Mouse (Mus musculus) spleen, embryonic (tissue): ENCODE data around the gene Olfr1338.
"Not testable (repeated sequence)": the region's sequence is repeated elsewhere in the genome, so short reads cannot be mapped to it uniquely, and the experiment has no call there.

Experiments used
- CTCF ChIA-PET: fragments of 350-600 bp; sonication (Branson Sonifier 250); formaldehyde crosslinking; loops from one replicate; lab custom pipeline; 2022; lab: Charles Lee

The Olfr1338 gene

GRCm38 (mm10) chr4:118758637-118759036, at the start of gene Olfr1338:
Olfr1338 (minus strand) TSS chr4:118758737.
- CTCF ChIA-PET: no interaction called here

- CTCF ChIA-PET: not testable (repeated sequence)
These were observed 34.3 kb upstream of the Olfr1338 start for GRCm38 (mm10) chr4:118792796-118793195.

GRCm38 (mm10) chr4:118782486-118782885, 23.9 kb upstream of the Olfr1338 start, which contains the start of gene Olfr1337:
Olfr1337 (minus strand) TSS chr4:118782586.
- CTCF ChIA-PET: no interaction called here

GRCm38 (mm10) chr4:118741881-118742280, 16.7 kb downstream of the Olfr1338 start:
- CTCF ChIA-PET: no interaction called here

GRCm38 (mm10) chr4:118740988-118741698, 17.4 kb downstream of the Olfr1338 start:
- CTCF ChIA-PET: no interaction called here

GRCm38 (mm10) chr4:118739574-118739973, 19.0 kb downstream of the Olfr1338 start:
- CTCF ChIA-PET: no interaction called here

GRCm38 (mm10) chr4:118731875-118732274, 26.7 kb downstream of the Olfr1338 start, which contains the start of gene Olfr1339:
Olfr1339 (plus strand) TSS chr4:118732175.
- CTCF ChIA-PET: no interaction called here

- CTCF ChIA-PET: no interaction called here
These were observed 36.6 kb downstream of the Olfr1338 start for GRCm38 (mm10) chr4:118721742-118722483.

GRCm38 (mm10) chr4:118719838-118720237, 38.7 kb downstream of the Olfr1338 start, which contains the start of gene Olfr1340:
Olfr1340 (plus strand) TSS chr4:118720138.
- CTCF ChIA-PET: no interaction called here

- CTCF ChIA-PET: no interaction called here
These were observed 46.9 kb downstream of the Olfr1338 start for GRCm38 (mm10) chr4:118711656-118712055.

GRCm38 (mm10) chr4:118708086-118708485, 50.5 kb downstream of the Olfr1338 start:
- CTCF ChIA-PET: no interaction called here

- CTCF ChIA-PET: no interaction called here
These were observed 55.3 kb downstream of the Olfr1338 start, which contains the start of gene Olfr1341 for GRCm38 (mm10) chr4:118703223-118703622. Olfr1341 (plus strand) TSS chr4:118703523.
